Mouse (Mus musculus) heart, embryonic 14.5 days (tissue): Measurements from ENCODE around the gene Celf2. TPM values are rescaled to one million over a fixed set of nuclear protein-coding genes. Genes with fewer than 3 reads are reported as not detected.

Experiments
- ATAC-seq: fragments of 200-750 bp; cut with Nextera tagmentation; 2 replicates; pipeline ENCODE4 v1.8.0; 2017; ENCODE audit warnings: low read depth, moderate TSS enrichment; ENCODE audit not compliant: insufficient number of reproducible peaks, insufficient read depth, low FRiP score
- H3K27ac ChIP-seq, 2 experiments: fragments of 200-500 bp in 1 of 2; fragments of 300-500 bp in 1 of 2; sonication (generic) in 1 of 2; replicated peaks in 1 of 2; 2 replicates each; pipeline ENCODE4 v1.5.1; 2012 to 2014; ENCODE audit warnings: low read depth in 2 of 2, low read length in 2 of 2, control low read depth in 1 of 2, mild to moderate bottlenecking in 1 of 2, mixed read lengths in 1 of 2; ENCODE audit not compliant: control insufficient read depth in 1 of 2, insufficient read depth in 1 of 2
- H3K27me3 ChIP-seq: fragments of 300-500 bp; sonication (generic); 2 replicates; pipeline ENCODE4 v1.6.1; 2014; ENCODE audit warnings: mild to moderate bottlenecking, low read length, control low read depth; ENCODE audit not compliant: control insufficient read depth, insufficient read depth
- H3K36me3 ChIP-seq: fragments of 300-500 bp; sonication (generic); 2 replicates; pipeline ENCODE4 v1.6.1; 2014; ENCODE audit warnings: mild to moderate bottlenecking, control low read depth, low read length, mixed read lengths; ENCODE audit not compliant: control insufficient read depth, insufficient read depth
- H3K4me1 ChIP-seq, 2 experiments: fragments of 200-500 bp in 1 of 2; fragments of 300-500 bp in 1 of 2; sonication (generic) in 1 of 2; 2 replicates each; pipeline ENCODE4 v1.6.1; 2012 to 2014; ENCODE audit warnings: low read length in 2 of 2, control low read depth in 1 of 2, mixed read lengths in 1 of 2; ENCODE audit not compliant: control insufficient read depth in 2 of 2, insufficient read depth in 2 of 2
- H3K4me2 ChIP-seq: fragments of 300-500 bp; sonication (generic); 2 replicates; pipeline ENCODE4 v1.6.1; 2014; ENCODE audit warnings: mild to moderate bottlenecking, low read length
- H3K4me3 ChIP-seq, 2 experiments: fragments of 200-500 bp in 1 of 2; fragments of 300-500 bp in 1 of 2; sonication (generic) in 1 of 2; 2 replicates each; pipeline ENCODE4 v1.5.1; 2012 to 2014; ENCODE audit warnings: low read length in 2 of 2, mild to moderate bottlenecking in 2 of 2, control low read depth in 1 of 2, low read depth in 1 of 2, moderate library complexity in 1 of 2; ENCODE audit not compliant: control insufficient read depth in 1 of 2, insufficient read depth in 1 of 2
- H3K9ac ChIP-seq: fragments of 300-500 bp; sonication (generic); 2 replicates; pipeline ENCODE4 v1.6.1; 2014; ENCODE audit warnings: mild to moderate bottlenecking, low read length
- H3K9me3 ChIP-seq: fragments of 300-500 bp; sonication (generic); 2 replicates; pipeline ENCODE4 v1.6.1; 2016; ENCODE audit warnings: low read length, control low read depth; ENCODE audit not compliant: control insufficient read depth
- WGBS: fragments of 180-500 bp; shearing (Covaris S2); extraction: QIAGEN DNeasy Blood & Tissue Kit; methylation state at CpG from one replicate; pipeline ENCODE4 v1.1.7; 2014; 5-methylcytosine and 5-hydroxymethylcytosine counted together
- polyA plus RNA-seq: library from polyadenylated mRNA; unstranded; fragments of >200 nt; fragmentation: Nextera tagmentation; extraction: Ambion mirVana; gene quantifications from 2 replicates; pipeline ENCODE4 v1.2.1, GENCODE M21; 2014

Gene Celf2
- polyA plus RNA-seq, 1 experiment from 2014 or later: 66.5 TPM

GRCm38 (mm10) chr2:7144871-7145270 is 364.5 kb downstream of the Celf2 start:
- no peak for ATAC-seq

GRCm38 (mm10) chr2:7123366-7123765 is 386.0 kb downstream of the Celf2 start:
- H3K9me3 ChIP-seq: no peaks in the 10 kb centered on the region
- WGBS: 84% methylated on average over 2 of the region's 2 CpGs
- H3K4me2 ChIP-seq: no peak overlapping the region
- peaks cover 0 to 6% of the 10 kb centered on the region in 2 experiments; a peak in 2 of 4 replicates for H3K4me1 ChIP-seq
- H3K27me3 ChIP-seq: no peaks in the 10 kb centered on the region
- no peak overlapping the region for H3K9ac ChIP-seq
- no peak overlapping the region for H3K27ac ChIP-seq
- no peak for ATAC-seq
- no peak overlapping the region for H3K4me3 ChIP-seq
- H3K36me3 ChIP-seq: no peaks in the 10 kb centered on the region

More at GRCm38 (mm10) chr2:7144871-7145270, 364.5 kb downstream of the Celf2 start:
- H3K36me3 ChIP-seq: no peaks in the 10 kb centered on the region
- H3K4me2 ChIP-seq: no peak overlapping the region
- H3K9me3 ChIP-seq: no peaks in the 10 kb centered on the region
- 87% methylated on average over 1 of the region's 1 CpGs for WGBS
- H3K27me3 ChIP-seq: no peaks in the 10 kb centered on the region
- H3K4me1 ChIP-seq: no peaks in the 10 kb centered on the region
- H3K9ac ChIP-seq: no peak overlapping the region
- no peak overlapping the region for H3K4me3 ChIP-seq
- H3K27ac ChIP-seq: no peak overlapping the region

- WGBS: 38% methylated on average over 2 of the region's 2 CpGs
- no peak for ATAC-seq
These were observed 393.6 kb downstream of the Celf2 start for GRCm38 (mm10) chr2:7115801-7116200.

GRCm38 (mm10) chr2:7115161-7115560 is 394.2 kb downstream of the Celf2 start:
- Histone ChIP-seq H3K27ac (no peak overlapping the region), H3K27me3 (no peaks in the 10 kb centered on the region), H3K36me3 (no peaks in the 10 kb centered on the region), H3K9me3 (no peaks in the 10 kb centered on the region), H3K4me3 (no peak overlapping the region), H3K4me1 (no peaks in the 10 kb centered on the region), H3K4me2 (no peak overlapping the region), H3K9ac (no peak overlapping the region)
- 78% methylated on average over 3 of the region's 3 CpGs for WGBS
- ATAC-seq: no peak

More at GRCm38 (mm10) chr2:7115801-7116200, 393.6 kb downstream of the Celf2 start:
- Histone ChIP-seq H3K4me1 (no peaks in the 10 kb centered on the region), H3K36me3 (no peaks in the 10 kb centered on the region), H3K27me3 (no peaks in the 10 kb centered on the region), H3K27ac (no peak overlapping the region), H3K9ac (no peak overlapping the region), H3K4me3 (no peak overlapping the region), H3K9me3 (no peaks in the 10 kb centered on the region), H3K4me2 (no peak overlapping the region)

GRCm38 (mm10) chr2:7113738-7114137 is 395.6 kb downstream of the Celf2 start:
- H3K4me1 ChIP-seq: no peaks in the 10 kb centered on the region
- H3K27ac ChIP-seq: no peak overlapping the region
- H3K4me2 ChIP-seq: no peak overlapping the region
- no peak overlapping the region for H3K4me3 ChIP-seq
- WGBS: 80% methylated on average over 4 of the region's 4 CpGs
- H3K36me3 ChIP-seq: no peaks in the 10 kb centered on the region
- no peaks in the 10 kb centered on the region for H3K9me3 ChIP-seq
- H3K9ac ChIP-seq: no peak overlapping the region
- no peak for ATAC-seq
- H3K27me3 ChIP-seq: no peaks in the 10 kb centered on the region

- H3K4me1 ChIP-seq: no peaks in the 10 kb centered on the region
- ATAC-seq: no peak
- no peak overlapping the region for H3K4me2 ChIP-seq
- WGBS: 70% methylated on average over 4 of the region's 4 CpGs
- H3K4me3 ChIP-seq: no peak overlapping the region
- no peaks in the 10 kb centered on the region for H3K27me3 ChIP-seq
- no peaks in the 10 kb centered on the region for H3K9me3 ChIP-seq
- no peak overlapping the region for H3K27ac ChIP-seq
- H3K9ac ChIP-seq: no peak overlapping the region
- H3K36me3 ChIP-seq: no peaks in the 10 kb centered on the region
These were observed 397.1 kb downstream of the Celf2 start for GRCm38 (mm10) chr2:7112156-7112813.

GRCm38 (mm10) chr2:7093414-7093813 is 415.9 kb downstream of the Celf2 start:
- H3K27ac ChIP-seq: no peak overlapping the region
- no peaks in the 10 kb centered on the region for H3K9me3 ChIP-seq
- WGBS: 59% methylated on average over 3 of the region's 3 CpGs
- H3K4me3 ChIP-seq: no peak overlapping the region
- no peak overlapping the region for H3K9ac ChIP-seq
- peaks cover 7 to 20% of the 10 kb centered on the region in 2 experiments for H3K4me1 ChIP-seq
- no peak for ATAC-seq
- no peaks in the 10 kb centered on the region for H3K27me3 ChIP-seq
- no peaks in the 10 kb centered on the region for H3K36me3 ChIP-seq
- no peak overlapping the region for H3K4me2 ChIP-seq

GRCm38 (mm10) chr2:7092641-7093040 is 416.7 kb downstream of the Celf2 start:
- Histone ChIP-seq H3K4me1 (peaks cover 7 to 25% of the 10 kb centered on the region in 2 experiments), H3K4me2 (no peak overlapping the region), H3K4me3 (no peak overlapping the region), H3K36me3 (no peaks in the 10 kb centered on the region), H3K27ac (no peak overlapping the region), H3K27me3 (no peaks in the 10 kb centered on the region), H3K9me3 (no peaks in the 10 kb centered on the region), H3K9ac (no peak overlapping the region)
- WGBS: 93% methylated on average over 5 of the region's 5 CpGs
- no peak for ATAC-seq
